Mouse (Mus musculus): ENCODE data around the gene Kalrn.

DNA sequence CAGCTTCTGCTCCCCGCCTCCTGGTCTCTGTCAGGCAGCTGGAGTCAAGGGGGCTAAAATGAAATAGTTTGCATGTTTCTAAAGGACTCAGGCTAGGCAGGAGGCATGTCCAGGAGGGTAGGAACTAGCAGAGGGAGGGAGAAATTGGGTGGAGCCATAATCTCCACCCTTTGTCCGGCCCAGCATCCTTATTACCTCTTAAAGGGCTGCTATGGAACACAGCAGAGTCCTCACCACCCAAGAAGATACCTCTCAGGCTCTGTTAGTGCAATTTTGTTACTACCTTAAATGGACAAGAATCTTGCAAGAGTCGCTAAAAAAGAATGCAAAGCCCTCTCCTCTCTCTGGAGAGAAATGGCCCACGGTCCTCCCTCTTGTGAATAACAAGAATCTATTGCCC, 57.8 kb downstream of the Kalrn start:
- TF ChIP-seq CTCF (IDR thresholded peaks at IDR 0.05; ENCODE audit: extremely low read depth, insufficient read length, insufficient replicate concordance, low read depth, low read length): no peak
- TF ChIP-seq POLR2A (IDR thresholded peaks at IDR 0.05; ENCODE audit: low read depth, low read length): no peak
